Mouse (Mus musculus) hindbrain, postnatal 0 days (tissue): ENCODE measurements around the gene Npvf. TPM values are rescaled to one million over a fixed set of nuclear protein-coding genes. Genes with fewer than 3 reads are reported as not detected.

Experiments
- ATAC-seq: fragments of 200-750 bp; cut with Nextera tagmentation; 2 replicates; pipeline ENCODE4 v1.8.0; 2017; ENCODE audit warnings: mild to moderate bottlenecking, moderate TSS enrichment, moderate library complexity
- DNase-seq: peaks from one replicate; pipeline ENCODE4 v3.0.0-alpha.2; 2015; ENCODE audit warnings: low spot score
- H3K27ac ChIP-seq: fragments of 300-500 bp; sonication (generic); 2 replicates; pipeline ENCODE4 v1.5.1; 2014; ENCODE audit warnings: mild to moderate bottlenecking
- H3K27me3 ChIP-seq: fragments of 300-500 bp; sonication (generic); 2 replicates; pipeline ENCODE4 v1.6.1; 2014; ENCODE audit warnings: low read length, mixed read lengths; ENCODE audit not compliant: insufficient read depth
- H3K36me3 ChIP-seq: fragments of 300-500 bp; sonication (generic); 2 replicates; pipeline ENCODE4 v1.6.1; 2014; ENCODE audit warnings: low read length, mixed read lengths; ENCODE audit not compliant: insufficient read depth
- H3K4me1 ChIP-seq: fragments of 300-500 bp; sonication (generic); 2 replicates; pipeline ENCODE4 v1.6.1; 2014; ENCODE audit warnings: antibody characterized with exemption, low read length, mixed read lengths; ENCODE audit not compliant: insufficient read depth
- H3K4me2 ChIP-seq: fragments of 300-500 bp; sonication (generic); 2 replicates; pipeline ENCODE4 v1.6.1; 2014; ENCODE audit warnings: low read depth, mild to moderate bottlenecking, low read length, moderate library complexity, mixed read lengths
- H3K4me3 ChIP-seq: fragments of 300-500 bp; sonication (generic); 2 replicates; pipeline ENCODE4 v1.5.1; 2014; ENCODE audit warnings: low read length
- H3K9ac ChIP-seq: fragments of 300-500 bp; sonication (generic); replicated peaks from 2 replicates; pipeline ENCODE4 v1.6.1; 2014; ENCODE audit warnings: mild to moderate bottlenecking, low read length, moderate library complexity, mixed read lengths
- H3K9me3 ChIP-seq: fragments of 300-500 bp; sonication (generic); 2 replicates; pipeline ENCODE4 v1.6.1; 2016; ENCODE audit warnings: low read length, mixed read lengths
- CTCF ChIP-seq: IDR thresholded peaks from 2 replicates; pipeline ENCODE4 v1.5.1; 2016; ENCODE audit warnings: antibody characterized with exemption, control low read depth, low read depth
- WGBS: fragments of 180-500 bp; shearing (Covaris S2); extraction: QIAGEN DNeasy Blood & Tissue Kit; methylation state at CpG from one replicate; pipeline ENCODE4 v1.1.7; 2014; 5-methylcytosine and 5-hydroxymethylcytosine counted together
- polyA plus RNA-seq: library from polyadenylated mRNA; unstranded; fragments of >200 nt; fragmentation: Nextera tagmentation; extraction: Ambion mirVana; gene quantifications from 2 replicates; pipeline ENCODE4 v1.2.1, GENCODE M21; 2015
- total RNA-seq: library from RNA; depleted of rRNA; stranded (reverse); fragments of >200 nt; gene quantifications from 2 replicates; pipeline ENCODE4 v1.2.3, GENCODE M21; 2014; rRNA removed

Npvf gene
- total RNA-seq = not detected in 2 replicates
- 0.23 TPM in 1 of 2 replicates, not detected in the other for polyA plus RNA-seq

- no peak within 1 kb of the TSS for H3K27ac ChIP-seq
- no peak within 1 kb of the TSS for H3K4me3 ChIP-seq
- TF ChIP-seq CTCF = no peak
- ATAC-seq (no peak), DNase-seq (no peak)
- no peak within 1 kb of the TSS for H3K9ac ChIP-seq
- H3K4me1 ChIP-seq = no peaks in the 10 kb centered on the region
- H3K36me3 ChIP-seq = no peaks in the 10 kb centered on the region
- WGBS = 59% methylated on average over 4 of the region's 4 CpGs
- H3K27me3 ChIP-seq = no peaks in the 10 kb centered on the region
- H3K4me2 ChIP-seq = no peak within 1 kb of the TSS
- H3K9me3 ChIP-seq = no peaks in the 10 kb centered on the region
Measured at GRCm38 (mm10) chr6:50654356-50654755, at the start of gene Npvf. TSS of gene Npvf (minus strand) at chr6:50654439.

- peak; percentile 91 for DNase-seq
- no peaks in the 10 kb centered on the region for H3K36me3 ChIP-seq
- no peaks in the 10 kb centered on the region for H3K27me3 ChIP-seq
- peak overlapping the region; percentile 27; the same call in 1 of the 2 replicates for H3K4me2 ChIP-seq
- peaks cover 7% of the 10 kb centered on the region; the same call in 1 of the 2 replicates for H3K4me1 ChIP-seq
- peak overlapping the region; percentile 71 for H3K27ac ChIP-seq
- WGBS = 24% methylated on average over 15 of the region's 15 CpGs
- ATAC-seq = peak; percentile 99
- no peak overlapping the region for H3K4me3 ChIP-seq
- H3K9ac ChIP-seq = no peak overlapping the region
- no peak for TF ChIP-seq CTCF
- H3K9me3 ChIP-seq = no peaks in the 10 kb centered on the region
Measured at GRCm38 (mm10) chr6:50689121-50689815, 35.0 kb upstream of the Npvf start.

- Histone ChIP-seq H3K4me3 (no peak overlapping the region), H3K9ac (no peak overlapping the region), H3K9me3 (no peaks in the 10 kb centered on the region), H3K27me3 (no peaks in the 10 kb centered on the region), H3K4me1 (peaks cover 19% of the 10 kb centered on the region; the same call in 1 of the 2 replicates), H3K36me3 (no peaks in the 10 kb centered on the region), H3K27ac (no peak overlapping the region), H3K4me2 (no peak overlapping the region)
- DNase-seq = no peak
- 53% methylated on average over 7 of the region's 7 CpGs for WGBS
- no peak for ATAC-seq
- no peak for TF ChIP-seq CTCF
Measured at GRCm38 (mm10) chr6:50684646-50685415, 30.6 kb upstream of the Npvf start.

- Histone ChIP-seq H3K27ac (no peak overlapping the region), H3K27me3 (no peaks in the 10 kb centered on the region), H3K9me3 (no peaks in the 10 kb centered on the region), H3K4me3 (no peak overlapping the region), H3K4me2 (no peak overlapping the region), H3K4me1 (0 out of 2 replicates have a peak, but pooled peaks cover 11% of the 10 kb centered on the region), H3K9ac (no peak overlapping the region), H3K36me3 (no peaks in the 10 kb centered on the region)
- no peak for TF ChIP-seq CTCF
- ATAC-seq (no peak), DNase-seq (no peak)
- 49% methylated on average over 5 of the region's 5 CpGs for WGBS
Measured at GRCm38 (mm10) chr6:50681491-50681890, 27.3 kb upstream of the Npvf start.

GRCm38 (mm10) chr6:50680224-50681215, 26.3 kb upstream of the Npvf start:
- Histone ChIP-seq H3K9me3 (no peaks in the 10 kb centered on the region), H3K4me3 (no peak overlapping the region), H3K27me3 (no peaks in the 10 kb centered on the region), H3K27ac (no peak overlapping the region), H3K9ac (no peak overlapping the region), H3K36me3 (no peaks in the 10 kb centered on the region), H3K4me1 (0 out of 2 replicates have a peak, but pooled peaks cover 11% of the 10 kb centered on the region), H3K4me2 (no peak overlapping the region)
- no peak for TF ChIP-seq CTCF
- no peak for ATAC-seq
- WGBS = 58% methylated on average over 20 of the region's 20 CpGs
- DNase-seq = peak; percentile 30

GRCm38 (mm10) chr6:50679486-50679828, 25.2 kb upstream of the Npvf start:
- TF ChIP-seq CTCF = no peak
- no peak overlapping the region for H3K4me2 ChIP-seq
- no peak overlapping the region for H3K4me3 ChIP-seq
- peak; percentile 47; the same call in 1 of the 2 replicates for ATAC-seq
- whole genome bisulfite sequencing = 87% methylated on average over 2 of the region's 2 CpGs
- H3K36me3 ChIP-seq = no peaks in the 10 kb centered on the region
- no peak overlapping the region for H3K27ac ChIP-seq
- no peaks in the 10 kb centered on the region for H3K27me3 ChIP-seq
- 0 out of 2 replicates have a peak, but pooled peaks cover 11% of the 10 kb centered on the region for H3K4me1 ChIP-seq
- H3K9ac ChIP-seq = no peak overlapping the region
- DNase-seq = no peak
- H3K9me3 ChIP-seq = no peaks in the 10 kb centered on the region
